Mouse (Mus musculus): Measurements from ENCODE around the gene Tspan5.

- TF ChIP-seq CTCF (IDR thresholded peaks at IDR 0.05 in 2 of 3, conservative IDR thresholded peaks at IDR 0.05 in 1 of 3; ENCODE audit: control insufficient read depth in 1 of 3, insufficient read depth in 1 of 3, low read depth in 2 of 3, low read length in 3 of 3, poor library complexity in 1 of 3, severe bottlenecking in 1 of 3) (no peak), GATA1 (IDR thresholded peaks at IDR 0.05; ENCODE audit: low read depth, low read length) (no peak), CHD2 (IDR thresholded peaks at IDR 0.05; ENCODE audit: low read length) (no peak), MAZ (IDR thresholded peaks at IDR 0.05; ENCODE audit: low read depth, low read length) (no peak), TCF12 (IDR thresholded peaks at IDR 0.05; ENCODE audit: low read depth, low read length) (no peak), RCOR1 (IDR thresholded peaks at IDR 0.05; ENCODE audit: low read depth, low read length) (no peak), TAL1 (IDR thresholded peaks at IDR 0.05; ENCODE audit: low read length) (no peak), RAD21 (IDR thresholded peaks at IDR 0.05; ENCODE audit: low read depth, low read length) (no peak), CHD1 (IDR thresholded peaks at IDR 0.05; ENCODE audit: low read depth, low read length) (no peak), JUND (IDR thresholded peaks at IDR 0.05; ENCODE audit: low read depth, low read length) (no peak), ZC3H11A (IDR thresholded peaks at IDR 0.05; ENCODE audit: low read depth, low read length) (no peak), EP300 (IDR thresholded peaks at IDR 0.05; ENCODE audit: low read depth in 1 of 2, low read length in 2 of 2) (no peak), HCFC1 (IDR thresholded peaks at IDR 0.05; ENCODE audit: low read depth, low read length) (no peak)
Measured at GRCm38 (mm10) chr3:138865271-138865670, 123.3 kb downstream of the Tspan5 start.

Measured in MEL (cell line).